Mouse (Mus musculus) MEL (cell line): ENCODE data around the gene Lmod1. TPM values are rescaled to one million over a fixed set of nuclear protein-coding genes. Genes with fewer than 3 reads are reported as not detected.

ENCODE experiments used
- DNase-seq: peaks from one replicate; pipeline ENCODE4 v3.0.0; 2011; ENCODE audit warnings: low read depth, low spot score
- H3K27ac ChIP-seq: 2 replicates; pipeline ENCODE4 v1.5.1; 2012; ENCODE audit warnings: low read depth, mild to moderate bottlenecking, control low read depth, low read length, moderate library complexity; ENCODE audit not compliant: control insufficient read depth
- H3K27me3 ChIP-seq, 2 experiments: fragments of 150-350 bp in 1 of 2; sonication (generic) in 1 of 2; 2 replicates each; pipeline ENCODE4 v1.6.1; 2012; ENCODE audit warnings: low read length in 2 of 2, mild to moderate bottlenecking in 2 of 2, improper control_type of control experiment in 1 of 2, moderate library complexity in 1 of 2; ENCODE audit not compliant: insufficient read depth in 2 of 2, control insufficient read depth in 1 of 2
- H3K36me3 ChIP-seq, 2 experiments: 2 replicates each; pipeline ENCODE4 v1.6.1; 2012 to 2014; ENCODE audit warnings: low read length in 2 of 2, improper control_type of control experiment in 1 of 2, inconsistent platforms in 1 of 2, mild to moderate bottlenecking in 1 of 2; ENCODE audit not compliant: insufficient read depth in 2 of 2, control insufficient read depth in 1 of 2
- H3K4me1 ChIP-seq, 2 experiments: fragments of 150-350 bp in 1 of 2; sonication (generic) in 1 of 2; 2 replicates each; pipeline ENCODE4 v1.6.1; 2012; ENCODE audit warnings: low read length in 2 of 2, improper control_type of control experiment in 1 of 2, mild to moderate bottlenecking in 1 of 2; ENCODE audit not compliant: insufficient read depth in 2 of 2, control insufficient read depth in 1 of 2
- H3K4me3 ChIP-seq, 2 experiments: fragments of 150-350 bp in 1 of 2; sonication (generic) in 1 of 2; 2 replicates each; pipeline ENCODE4 v1.5.1; 2012; ENCODE audit warnings: low read depth in 2 of 2, low read length in 2 of 2, mild to moderate bottlenecking in 2 of 2, moderate library complexity in 2 of 2, control low read depth in 1 of 2, improper control_type of control experiment in 1 of 2; ENCODE audit not compliant: control insufficient read depth in 1 of 2, insufficient read depth in 1 of 2
- H3K79me2 ChIP-seq: 2 replicates; pipeline ENCODE4 v1.6.1; 2012; ENCODE audit warnings: mild to moderate bottlenecking, low read length, moderate library complexity; ENCODE audit not compliant: control insufficient read depth, poor library complexity, insufficient read depth
- H3K9ac ChIP-seq: 2 replicates; pipeline ENCODE4 v1.6.1; 2012; ENCODE audit warnings: low read depth, mild to moderate bottlenecking, control low read depth, low read length, moderate library complexity; ENCODE audit not compliant: control insufficient read depth, poor library complexity, severe bottlenecking
- H3K9me3 ChIP-seq: fragments of 150-350 bp; sonication (generic); replicated peaks from 2 replicates; pipeline ENCODE4 v1.6.1; 2012; ENCODE audit warnings: mild to moderate bottlenecking, low read length, improper control_type of control experiment, moderate library complexity; ENCODE audit not compliant: insufficient read depth
- CHD2 ChIP-seq: IDR thresholded peaks from 2 replicates; pipeline ENCODE4 v1.6.1; 2011; ENCODE audit warnings: low read length, improper control_type of control experiment
- EP300 ChIP-seq, 2 experiments: IDR thresholded peaks; 2 replicates each; pipeline ENCODE4 v1.6.1; 2011; ENCODE audit warnings: improper control_type of control experiment in 2 of 2, low read length in 2 of 2, low read depth in 1 of 2, mild to moderate bottlenecking in 1 of 2
- ETS1 ChIP-seq: IDR thresholded peaks from 2 replicates; pipeline ENCODE4 v1.6.1; 2012; ENCODE audit warnings: low read depth, mild to moderate bottlenecking, inconsistent platforms, low read length, improper control_type of control experiment, moderate library complexity
- GABPA ChIP-seq: IDR thresholded peaks from 2 replicates; pipeline ENCODE4 v1.6.1; 2012; ENCODE audit warnings: low read depth, mild to moderate bottlenecking, inconsistent platforms, low read length, improper control_type of control experiment, moderate library complexity
- JUND ChIP-seq: IDR thresholded peaks from 2 replicates; pipeline ENCODE4 v1.6.1; 2011; ENCODE audit warnings: low read depth, mild to moderate bottlenecking, improper control_type of control experiment, low read length
- KAT2A ChIP-seq: conservative IDR thresholded peaks from 2 replicates; pipeline ENCODE4 v1.6.1; 2012; ENCODE audit warnings: low read depth, low read length, improper control_type of control experiment, inconsistent platforms
- MAX ChIP-seq: IDR thresholded peaks from 2 replicates; pipeline ENCODE4 v1.6.1; 2011; ENCODE audit warnings: low read length, improper control_type of control experiment
- MEF2A ChIP-seq: IDR thresholded peaks from 2 replicates; pipeline ENCODE4 v1.6.1; 2014; ENCODE audit warnings: low read depth, mild to moderate bottlenecking, inconsistent platforms, low read length, improper control_type of control experiment; ENCODE audit not compliant: poor library complexity, insufficient replicate concordance, severe bottlenecking; ENCODE audit errors: extremely low read depth
- MYB ChIP-seq: IDR thresholded peaks from 2 replicates; pipeline ENCODE4 v1.6.1; 2011; ENCODE audit warnings: mild to moderate bottlenecking, low read depth, low read length, improper control_type of control experiment
- MYC ChIP-seq: IDR thresholded peaks from 2 replicates; pipeline ENCODE4 v1.6.1; 2011; ENCODE audit warnings: low read depth, mild to moderate bottlenecking, low read length, improper control_type of control experiment, moderate library complexity
- NELFE ChIP-seq: IDR thresholded peaks from 2 replicates; pipeline ENCODE4 v1.6.1; 2011; ENCODE audit warnings: low read depth, low read length, improper control_type of control experiment
- NRF1 ChIP-seq: IDR thresholded peaks from 2 replicates; pipeline ENCODE4 v1.6.1; 2014; ENCODE audit warnings: low read depth, mild to moderate bottlenecking, inconsistent platforms, low read length, improper control_type of control experiment, moderate library complexity; ENCODE audit not compliant: poor library complexity, insufficient read depth, severe bottlenecking
- RAD21 ChIP-seq: IDR thresholded peaks from 2 replicates; pipeline ENCODE4 v1.6.1; 2011; ENCODE audit warnings: mild to moderate bottlenecking, low read depth, low read length, improper control_type of control experiment
- RCOR1 ChIP-seq: IDR thresholded peaks from 2 replicates; pipeline ENCODE4 v1.6.1; 2012; ENCODE audit warnings: low read depth, mild to moderate bottlenecking, inconsistent platforms, low read length, improper control_type of control experiment
- SIN3A ChIP-seq: IDR thresholded peaks from 2 replicates; pipeline ENCODE4 v1.6.1; 2012; ENCODE audit warnings: low read length, improper control_type of control experiment, inconsistent platforms
- SMC3 ChIP-seq: IDR thresholded peaks from 2 replicates; pipeline ENCODE4 v1.6.1; 2011; ENCODE audit warnings: low read depth, low read length, improper control_type of control experiment
- TAL1 ChIP-seq: IDR thresholded peaks from 2 replicates; pipeline ENCODE4 v1.6.1; 2012; ENCODE audit warnings: mild to moderate bottlenecking, inconsistent platforms, low read length, moderate library complexity, mixed read lengths
- TBP ChIP-seq: IDR thresholded peaks from 2 replicates; pipeline ENCODE4 v1.8.0; 2011; ENCODE audit warnings: low read depth, low read length, improper control_type of control experiment
- TCF12 ChIP-seq: IDR thresholded peaks from 2 replicates; pipeline ENCODE4 v1.6.1; 2014; ENCODE audit warnings: low read depth, mild to moderate bottlenecking, inconsistent platforms, low read length, improper control_type of control experiment, moderate library complexity
- UBTF ChIP-seq: IDR thresholded peaks from 2 replicates; pipeline ENCODE4 v1.6.1; 2012; ENCODE audit warnings: low read depth, mild to moderate bottlenecking, inconsistent platforms, low read length, improper control_type of control experiment, moderate library complexity, borderline replicate concordance; ENCODE audit not compliant: insufficient read depth
- USF1 ChIP-seq: IDR thresholded peaks from 2 replicates; pipeline ENCODE4 v1.6.1; 2014; ENCODE audit warnings: low read depth, mild to moderate bottlenecking, inconsistent platforms, low read length, improper control_type of control experiment, moderate library complexity
- ZKSCAN1 ChIP-seq: IDR thresholded peaks from 2 replicates; pipeline ENCODE4 v1.6.1; 2012; ENCODE audit warnings: low read depth, mild to moderate bottlenecking, inconsistent platforms, low read length, improper control_type of control experiment, moderate library complexity
- polyA plus RNA-seq, 2 experiments: library from polyadenylated mRNA; stranded (reverse) in 1 of 2; unstranded in 1 of 2; fragments of >175 nt in 1 of 2; fragments of >200 nt in 1 of 2; gene quantifications; 2 replicates each; pipeline versions ENCODE4 v1.2.1 to v1.2.4; 2012; ENCODE audit warnings: low replicate concordance in 2 of 2, low read depth in 1 of 2; ENCODE audit not compliant: insufficient read length in 2 of 2, insufficient read depth in 1 of 2, missing spikeins in 1 of 2
- total RNA-seq: library from RNA; depleted of rRNA; stranded (reverse); fragments of 300-350 nt; gene quantifications from 2 replicates; pipeline ENCODE4 v1.2.3, GENCODE M21; 2012

Lmod1 gene
- total and polyA plus RNA-seq, 3 experiments = not detected

- TF ChIP-seq MYB (no peak), GABPA (no peak), RAD21 (no peak), NRF1 (no peak), UBTF (no peak), SMC3 (no peak), TBP (no peak), SIN3A (no peak), TAL1 (no peak), MAX (no peak), CHD2 (no peak), MYC (no peak), TCF12 (no peak), MEF2A (no peak), ZKSCAN1 (no peak), RCOR1 (no peak), EP300 (IDR thresholded peaks at IDR 0.05; ENCODE audit: low read depth in 1 of 2, low read length in 2 of 2) (no peak)
- TF ChIP-seq, all 39 proteins: peak for 0
- no peaks in the 10 kb centered on the region for H3K27me3 ChIP-seq
Measured at GRCm38 (mm10) chr1:135378576-135378975, 54.0 kb downstream of the Lmod1 start.

GRCm38 (mm10) chr1:135379048-135379447 is 54.4 kb downstream of the Lmod1 start:
- DNase-seq = no peak
- peaks cover 0 to 2% of the 10 kb centered on the region in 2 experiments; a peak in 1 of 4 replicates for H3K36me3 ChIP-seq
- H3K4me1 ChIP-seq = no peaks in the 10 kb centered on the region
- TF ChIP-seq EP300 (IDR thresholded peaks at IDR 0.05; ENCODE audit: low read depth in 1 of 2, low read length in 2 of 2) (no peak), NELFE (no peak), USF1 (no peak), MYC (no peak), KAT2A (no peak), ETS1 (no peak), JUND (no peak), RCOR1 (no peak)
- TF ChIP-seq, all 39 proteins: peak for 0
- Histone ChIP-seq H3K27me3 (no peaks in the 10 kb centered on the region), H3K9ac (no peak overlapping the region), H3K79me2 (no peaks in the 10 kb centered on the region), H3K9me3 (no peaks in the 10 kb centered on the region), H3K27ac (no peak overlapping the region), H3K4me3 (no peak overlapping the region)

More at GRCm38 (mm10) chr1:135378576-135378975, 54.0 kb downstream of the Lmod1 start:
- Histone ChIP-seq H3K36me3 (peaks cover 0 to under 1% of the 10 kb centered on the region in 2 experiments; a peak in 1 of 4 replicates), H3K4me1 (no peaks in the 10 kb centered on the region), H3K27ac (no peak overlapping the region), H3K79me2 (no peaks in the 10 kb centered on the region), H3K9ac (no peak overlapping the region), H3K9me3 (no peaks in the 10 kb centered on the region), H3K4me3 (no peak overlapping the region)
- DNase-seq = no peak
